ENCODE assay signal across 20 mouse cellular contexts in the genomic region with DNA sequence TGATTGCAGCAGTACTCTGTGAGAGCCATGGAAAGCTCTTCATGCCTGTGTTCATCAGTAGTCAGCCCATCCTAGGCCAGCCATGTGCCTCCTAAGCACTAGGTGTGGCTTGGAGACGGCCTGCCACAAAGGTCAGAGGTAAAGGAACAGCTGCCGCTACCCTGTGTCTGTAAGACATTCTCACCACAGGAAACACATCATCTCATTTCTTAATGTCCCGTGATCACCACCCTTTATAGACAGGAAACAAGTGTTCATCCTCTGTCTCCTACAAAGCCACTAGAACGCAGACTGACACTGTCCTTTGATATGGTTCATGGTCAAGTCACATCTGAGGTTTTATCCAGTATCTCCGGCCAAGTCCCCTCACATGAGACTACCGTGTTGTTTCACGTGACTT.
"Had no signal": no experiment of that assay in that cellular context is flagged by ENCODE, and none has a peak within 500 bp of the region (broad histone marks: within the 10 kb centered on the region; RNA-seq: fewer than 3 reads in every experiment).

No protein-coding gene starts in this region.

- ATAC-seq: liver, postnatal 0 days; lung, postnatal 0 days; midbrain, embryonic 13.5 days; midbrain, embryonic 16.5 days had no signal

- H3K4me2 ChIP-seq: liver, embryonic 13.5 days; liver, embryonic 15.5 days; lung, embryonic 15.5 days; midbrain, embryonic 11.5 days; midbrain, embryonic 13.5 days; neural tube, embryonic 13.5 days had no signal

- H3K27ac ChIP-seq: liver, embryonic 13.5 days; liver, embryonic 15.5 days; lung, embryonic 15.5 days; macrophage; midbrain, embryonic 13.5 days; neural tube, embryonic 13.5 days had no signal

- H3K4me3 ChIP-seq: liver, embryonic 13.5 days; liver, embryonic 15.5 days; lung, embryonic 15.5 days; megakaryocyte, embryonic 14.5 days; midbrain, embryonic 13.5 days; neural tube, embryonic 13.5 days had no signal

- H3K27me3 ChIP-seq: liver, embryonic 13.5 days; liver, embryonic 15.5 days; lung, embryonic 15.5 days; megakaryocyte, embryonic 14.5 days; midbrain, embryonic 13.5 days; neural tube, embryonic 13.5 days had no signal

- H3K9ac ChIP-seq: liver, embryonic 13.5 days; liver, embryonic 15.5 days; liver, postnatal 0 days; lung, embryonic 15.5 days; midbrain, embryonic 13.5 days; neural tube, embryonic 13.5 days had no signal

- H3K4me1 ChIP-seq: liver, embryonic 13.5 days; liver, embryonic 15.5 days; lung, embryonic 15.5 days; megakaryocyte, embryonic 14.5 days had no signal

- DNase-seq: liver, embryonic 13.5 days; liver, postnatal 0 days; lung, adult 2 months; lung, postnatal 14 days; lung, postnatal 36 days; right cerebral cortex, postnatal 14 days; right cerebral cortex, postnatal 4 days; spleen, adult 18-20 months; thymus, adult 18-20 months; thymus, postnatal 14 days; thymus, postnatal 36 days had no signal

- H3K36me3 ChIP-seq: liver, embryonic 13.5 days; liver, embryonic 15.5 days; lung, embryonic 15.5 days; midbrain, embryonic 13.5 days; neural tube, embryonic 13.5 days had no signal

- H3K9me3 ChIP-seq: liver, embryonic 13.5 days; liver, embryonic 15.5 days; lung, embryonic 15.5 days; megakaryocyte, embryonic 14.5 days; midbrain, embryonic 13.5 days; neural tube, embryonic 13.5 days had no signal
